Mouse (Mus musculus): ENCODE data around the gene Erf.
"Not testable (repeated sequence)": the region's sequence is repeated elsewhere in the genome, so short reads cannot be mapped to it uniquely, and the experiment has no call there.

Erf gene

GRCm38 (mm10) chr7:25267301-25267750 is 16.8 kb upstream of the Erf start, which contains the start of gene Cic:
Cic (plus strand) TSS chr7:25267704.
- DNase-seq (ENCODE audit: low spot score) = peak; percentile 98

- DNase-seq (ENCODE audit: low spot score) = no peak
Measured at GRCm38 (mm10) chr7:25266180-25266962, 15.8 kb upstream of the Erf start.

GRCm38 (mm10) chr7:25265743-25266142 is 15.2 kb upstream of the Erf start:
- DNase-seq (ENCODE audit: low spot score) = not testable (repeated sequence)

- no peak for DNase-seq (ENCODE audit: low spot score)
Measured at GRCm38 (mm10) chr7:25263968-25264870, 13.7 kb upstream of the Erf start.

GRCm38 (mm10) chr7:25261896-25262295 is 11.3 kb upstream of the Erf start:
- no peak for DNase-seq (ENCODE audit: low spot score)

- no peak for DNase-seq (ENCODE audit: low spot score)
Measured at GRCm38 (mm10) chr7:25251822-25252221, 1.3 kb upstream of the Erf start.

GRCm38 (mm10) chr7:25251071-25251791 is 670 bp upstream of the Erf start:
- no peak for DNase-seq (ENCODE audit: low spot score)

GRCm38 (mm10) chr7:25249314-25250140 is 1.0 kb downstream of the Erf start:
- DNase-seq (ENCODE audit: low spot score) = peak; percentile 66

GRCm38 (mm10) chr7:25248846-25249313 is 1.7 kb downstream of the Erf start:
- no peak for DNase-seq (ENCODE audit: low spot score)

GRCm38 (mm10) chr7:25248018-25248647 is 2.4 kb downstream of the Erf start:
- no peak for DNase-seq (ENCODE audit: low spot score)

- no peak for DNase-seq (ENCODE audit: low spot score)
Measured at GRCm38 (mm10) chr7:25247498-25247897, 3.1 kb downstream of the Erf start.

- no peak for DNase-seq (ENCODE audit: low spot score)
Measured at GRCm38 (mm10) chr7:25246759-25247137, 3.8 kb downstream of the Erf start.

GRCm38 (mm10) chr7:25246079-25246758 is 4.3 kb downstream of the Erf start:
- no peak for DNase-seq (ENCODE audit: low spot score)

GRCm38 (mm10) chr7:25244562-25245369 is 5.8 kb downstream of the Erf start:
- no peak for DNase-seq (ENCODE audit: low spot score)

GRCm38 (mm10) chr7:25243361-25243760 is 7.2 kb downstream of the Erf start:
- DNase-seq (ENCODE audit: low spot score) = no peak

GRCm38 (mm10) chr7:25241062-25241461 is 9.5 kb downstream of the Erf start:
- peak; percentile 60 for DNase-seq (ENCODE audit: low spot score)

- DNase-seq (ENCODE audit: low spot score) = no peak
Measured at GRCm38 (mm10) chr7:25240631-25241030, 9.9 kb downstream of the Erf start.

- peak; percentile 82 for DNase-seq (ENCODE audit: low spot score)
Measured at GRCm38 (mm10) chr7:25238829-25239623, 11.5 kb downstream of the Erf start.
